Mouse (Mus musculus) lung, embryonic 16.5 days (tissue): ENCODE data around the gene Stambp. TPM values are rescaled to one million over a fixed set of nuclear protein-coding genes. Genes with fewer than 3 reads are reported as not detected.
A peak's percentile ranks its signal among the peaks of the same experiment; 100 is the strongest.

Experiments
- ATAC-seq: fragments of 200-750 bp; cut with Nextera tagmentation; 2 replicates; pipeline ENCODE4 v1.8.0; 2017; ENCODE audit warnings: low read depth, mild to moderate bottlenecking, moderate library complexity
- H3K27ac ChIP-seq: fragments of 300-500 bp; sonication (generic); 2 replicates; pipeline ENCODE4 v1.5.1; 2014; ENCODE audit warnings: mild to moderate bottlenecking, control low read depth, low read length
- H3K27me3 ChIP-seq: fragments of 300-500 bp; sonication (generic); 2 replicates; pipeline ENCODE4 v1.6.1; 2014; ENCODE audit warnings: low read depth, low read length, mixed read lengths; ENCODE audit not compliant: control insufficient read depth, insufficient read depth
- H3K36me3 ChIP-seq: fragments of 300-500 bp; sonication (generic); 2 replicates; pipeline ENCODE4 v1.6.1; 2014; ENCODE audit warnings: low read length; ENCODE audit not compliant: control insufficient read depth, insufficient read depth
- H3K4me1 ChIP-seq: fragments of 300-500 bp; sonication (generic); replicated peaks from 2 replicates; pipeline ENCODE4 v1.6.1; 2014; ENCODE audit warnings: low read length, mixed read lengths; ENCODE audit not compliant: control insufficient read depth, insufficient read depth
- H3K4me2 ChIP-seq: fragments of 300-500 bp; sonication (generic); 2 replicates; pipeline ENCODE4 v1.6.1; 2014; ENCODE audit warnings: low read depth, low read length, control low read depth
- H3K4me3 ChIP-seq: fragments of 300-500 bp; sonication (generic); 2 replicates; pipeline ENCODE4 v1.5.1; 2014; ENCODE audit warnings: mild to moderate bottlenecking, low read length, control low read depth
- H3K9ac ChIP-seq: fragments of 300-500 bp; sonication (generic); 2 replicates; pipeline ENCODE4 v1.6.1; 2014; ENCODE audit warnings: low read length, control low read depth
- H3K9me3 ChIP-seq: fragments of 300-500 bp; sonication (generic); 2 replicates; pipeline ENCODE4 v1.6.1; 2016; ENCODE audit warnings: low read length; ENCODE audit not compliant: control insufficient read depth
- WGBS: fragments of 180-500 bp; shearing (Covaris S2); extraction: QIAGEN DNeasy Blood & Tissue Kit; methylation state at CpG from one replicate; pipeline ENCODE4 v1.1.7; 2014; 5-methylcytosine and 5-hydroxymethylcytosine counted together
- polyA plus RNA-seq: library from polyadenylated mRNA; unstranded; fragments of >200 nt; fragmentation: Nextera tagmentation; extraction: Ambion mirVana; gene quantifications from 2 replicates; pipeline ENCODE4 v1.2.1, GENCODE M21; 2015

The Stambp gene
- polyA plus RNA-seq: 25.8 and 28.0 TPM in 2 replicates

DNA sequence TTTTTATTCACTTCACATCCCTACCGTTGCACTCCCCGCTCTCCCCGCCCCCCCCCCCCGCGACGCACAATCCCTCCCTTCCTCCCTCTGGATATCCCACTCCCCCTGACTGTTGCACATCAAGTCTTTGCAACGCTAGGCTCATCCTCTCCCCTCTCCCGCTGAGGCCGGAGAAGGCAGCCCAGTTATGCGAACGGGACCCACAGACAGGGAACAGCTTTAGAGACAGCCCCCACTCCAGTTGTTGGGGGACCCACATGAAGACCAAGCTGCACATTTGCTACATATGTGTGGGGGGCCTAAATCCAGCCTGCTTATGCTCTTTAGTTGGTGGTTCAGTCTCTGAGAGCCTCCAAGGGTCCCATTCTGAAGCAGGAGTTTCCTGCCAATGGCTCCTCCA is at the start of gene Stambp:
Stambp (minus strand) TSS at position 59 of the 400 bp plus-strand sequence.
- Histone ChIP-seq H3K27me3 (no peaks in the 10 kb centered on the region), H3K27ac (peak within 1 kb of the TSS; percentile 36), H3K4me2 (peak within 1 kb of the TSS; percentile 55), H3K9me3 (no peaks in the 10 kb centered on the region), H3K4me3 (peak within 1 kb of the TSS; percentile 68), H3K4me1 (peaks cover 8% of the 10 kb centered on the region), H3K9ac (peak within 1 kb of the TSS; percentile 74), H3K36me3 (no peaks in the 10 kb centered on the region)
- 0% methylated on average over 8 of the region's 11 CpGs for WGBS
- peak; percentile 75 for ATAC-seq

- Histone ChIP-seq H3K9ac (no peak overlapping the region), H3K4me1 (peaks cover 3% of the 10 kb centered on the region), H3K27ac (no peak overlapping the region), H3K27me3 (no peaks in the 10 kb centered on the region), H3K4me2 (no peak overlapping the region), H3K9me3 (no peaks in the 10 kb centered on the region), H3K4me3 (no peak overlapping the region), H3K36me3 (no peaks in the 10 kb centered on the region)
- ATAC-seq: no peak
- WGBS: 64% methylated on average over 9 of the region's 9 CpGs
Measured at GRCm38 (mm10) chr6:83619955-83620354, 47.4 kb upstream of the Stambp start.

GRCm38 (mm10) chr6:83617581-83618335 is 45.2 kb upstream of the Stambp start:
- peak; percentile 71 for ATAC-seq

DNA sequence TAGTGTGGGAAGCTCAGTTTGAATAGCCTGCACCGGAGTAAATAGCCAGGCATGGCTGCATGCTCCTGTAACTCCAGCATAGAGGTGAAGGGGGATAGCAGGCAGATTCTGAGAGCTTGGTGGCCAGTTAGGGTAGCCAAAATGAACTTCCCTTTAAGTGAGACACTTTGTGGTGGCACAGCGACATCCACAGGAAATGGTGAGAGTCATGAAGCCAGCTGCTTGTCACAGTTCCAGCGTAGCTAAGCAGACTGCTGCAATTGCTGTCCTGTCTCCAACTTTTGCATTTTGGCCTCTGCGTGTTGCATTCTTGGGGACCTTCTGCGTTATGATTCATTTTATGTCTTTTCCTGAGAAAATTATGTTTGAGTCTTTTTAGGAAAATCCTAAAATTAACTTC is 44.0 kb upstream of the Stambp start:
- Histone ChIP-seq H3K27ac (no peak overlapping the region), H3K4me2 (no peak overlapping the region)
- 43% methylated on average over 5 of the region's 5 CpGs for WGBS

More at GRCm38 (mm10) chr6:83617581-83618335, 45.2 kb upstream of the Stambp start:
- Histone ChIP-seq H3K27ac (0 out of 2 replicates have a peak overlapping the region, but pooled peaks have one; percentile 3), H3K9ac (no peak overlapping the region), H3K36me3 (no peaks in the 10 kb centered on the region), H3K4me3 (no peak overlapping the region), H3K4me1 (peaks cover 3% of the 10 kb centered on the region), H3K4me2 (peak overlapping the region; percentile 15; the same call in 1 of the 2 replicates), H3K27me3 (no peaks in the 10 kb centered on the region), H3K9me3 (no peaks in the 10 kb centered on the region)
- 40% methylated on average over 15 of the region's 15 CpGs for WGBS

GRCm38 (mm10) chr6:83614469-83614868 is 41.9 kb upstream of the Stambp start:
- H3K27me3 ChIP-seq: no peaks in the 10 kb centered on the region
- H3K36me3 ChIP-seq: no peaks in the 10 kb centered on the region
- H3K4me3 ChIP-seq: no peak overlapping the region
- no peak overlapping the region for H3K27ac ChIP-seq
- no peak overlapping the region for H3K9ac ChIP-seq
- H3K4me1 ChIP-seq: peaks cover 3% of the 10 kb centered on the region
- 77% methylated on average over 4 of the region's 4 CpGs for WGBS
- no peak for ATAC-seq
- H3K9me3 ChIP-seq: no peaks in the 10 kb centered on the region
- no peak overlapping the region for H3K4me2 ChIP-seq

More for the DNA sequence above, 44.0 kb upstream of the Stambp start:
- Histone ChIP-seq H3K4me3 (no peak overlapping the region), H3K4me1 (peaks cover 3% of the 10 kb centered on the region), H3K9ac (no peak overlapping the region), H3K27me3 (no peaks in the 10 kb centered on the region), H3K36me3 (no peaks in the 10 kb centered on the region), H3K9me3 (no peaks in the 10 kb centered on the region)
- no peak for ATAC-seq

DNA sequence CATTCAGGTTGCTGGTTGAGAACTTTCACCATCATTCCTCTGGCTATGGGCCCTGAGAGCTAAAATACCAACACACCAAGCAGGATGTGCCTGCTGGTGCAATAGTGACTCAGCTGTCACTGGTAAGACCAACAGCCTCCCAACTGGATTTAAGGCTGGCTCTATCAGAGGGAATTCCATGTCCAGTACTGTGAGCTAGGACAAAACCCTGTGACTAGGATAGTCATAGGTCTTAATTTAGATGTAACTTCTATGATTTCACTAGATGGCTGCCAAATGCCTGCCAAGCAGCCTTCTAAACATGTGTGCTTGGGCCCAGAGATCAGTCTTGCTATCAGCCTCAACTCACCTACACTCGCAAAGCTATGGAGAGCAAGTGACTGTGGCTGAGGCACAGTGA is 40.4 kb upstream of the Stambp start:
- WGBS: 100% methylated on average over 1 of the region's 1 CpGs
- no peaks in the 10 kb centered on the region for H3K36me3 ChIP-seq
- ATAC-seq: no peak
- H3K4me1 ChIP-seq: peaks cover 3% of the 10 kb centered on the region
- no peak overlapping the region for H3K4me2 ChIP-seq
- no peaks in the 10 kb centered on the region for H3K9me3 ChIP-seq
- no peak overlapping the region for H3K27ac ChIP-seq
- no peaks in the 10 kb centered on the region for H3K27me3 ChIP-seq
- H3K9ac ChIP-seq: no peak overlapping the region
- H3K4me3 ChIP-seq: no peak overlapping the region

DNA sequence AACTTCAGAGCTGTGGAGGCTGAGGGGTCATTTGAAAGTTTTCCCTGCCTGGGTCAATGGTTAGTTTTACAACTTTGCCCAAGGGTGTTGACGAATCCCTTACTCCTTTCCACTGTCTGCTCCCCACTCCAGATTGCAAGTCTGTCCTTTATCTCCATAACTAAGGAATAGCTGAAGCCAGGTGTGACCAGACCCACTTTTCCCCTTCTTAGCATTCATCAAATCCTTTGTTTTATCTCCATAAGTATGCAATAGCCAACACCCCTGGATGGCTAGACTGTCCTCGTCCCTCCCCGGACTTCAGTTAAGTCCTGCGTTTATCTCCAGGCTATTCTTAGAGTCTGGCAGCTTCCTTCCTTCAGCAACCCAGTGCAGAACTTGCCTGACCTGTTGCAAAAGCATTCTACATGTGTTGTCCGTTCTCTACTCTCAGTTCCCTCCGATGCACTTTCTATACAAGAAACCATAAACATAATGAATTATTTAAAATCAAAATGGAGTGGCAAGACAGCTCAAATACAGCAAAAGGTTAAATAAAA is 27.2 kb upstream of the Stambp start:
- no peaks in the 10 kb centered on the region; the same call in 1 of the 2 replicates for H3K4me1 ChIP-seq
- H3K9ac ChIP-seq: no peak overlapping the region
- WGBS: 60% methylated on average over 6 of the region's 6 CpGs
- no peaks in the 10 kb centered on the region for H3K9me3 ChIP-seq
- no peak for ATAC-seq
- no peaks in the 10 kb centered on the region for H3K36me3 ChIP-seq
- H3K27ac ChIP-seq: no peak overlapping the region
- no peak overlapping the region for H3K4me2 ChIP-seq
- no peak overlapping the region for H3K4me3 ChIP-seq
- no peaks in the 10 kb centered on the region for H3K27me3 ChIP-seq

DNA sequence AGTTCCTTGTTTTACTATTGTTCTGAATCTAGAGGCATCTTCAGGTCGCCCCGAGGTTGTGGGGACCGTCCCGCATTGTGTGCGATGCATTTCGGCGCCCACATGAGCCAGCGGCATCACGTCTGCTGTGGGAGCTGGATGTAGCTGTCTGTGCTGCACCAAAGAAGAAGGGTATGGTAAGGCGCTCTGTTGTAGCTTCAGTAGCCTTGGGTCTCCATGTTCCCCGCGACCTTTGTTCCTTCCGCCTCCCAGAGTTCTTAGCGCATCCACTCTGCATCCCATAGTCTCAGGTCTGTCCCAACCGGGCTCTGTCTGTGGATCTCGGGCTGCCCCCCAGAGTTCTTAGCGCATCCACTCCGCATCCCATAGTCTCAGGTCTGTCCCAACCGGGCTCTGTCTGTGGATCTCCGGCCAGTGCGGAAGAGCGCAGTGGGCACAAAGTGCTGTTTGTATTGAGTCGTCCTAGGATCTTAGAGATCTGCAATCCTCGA is 26.6 kb upstream of the Stambp start:
- Histone ChIP-seq H3K4me1 (no peaks in the 10 kb centered on the region; the same call in 1 of the 2 replicates), H3K36me3 (no peaks in the 10 kb centered on the region), H3K9ac (0 out of 2 replicates have a peak overlapping the region, but pooled peaks have one; percentile 11), H3K9me3 (no peaks in the 10 kb centered on the region), H3K27me3 (no peaks in the 10 kb centered on the region), H3K4me3 (peak overlapping the region; percentile 38), H3K27ac (no peak overlapping the region), H3K4me2 (peak overlapping the region; percentile 57)
- no peak for ATAC-seq
- WGBS: 31% methylated on average over 24 of the region's 24 CpGs

DNA sequence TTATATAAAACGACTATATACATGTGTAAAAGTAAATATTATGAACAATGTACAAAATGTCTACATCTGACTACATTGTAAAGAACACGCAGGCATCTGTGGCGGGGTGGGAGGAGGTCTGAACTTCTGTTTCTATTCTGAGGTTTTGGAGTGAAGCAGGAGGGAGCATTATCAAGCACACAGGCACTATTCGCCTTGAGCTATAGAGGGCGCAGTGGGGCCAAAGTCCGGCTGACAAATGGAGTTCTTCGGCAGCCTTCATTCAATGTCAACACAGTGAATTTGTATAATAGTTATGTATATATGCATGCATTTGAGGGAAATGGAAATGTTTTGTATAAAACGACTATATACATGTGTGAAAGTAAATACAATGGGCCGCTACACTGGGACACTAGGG is 26.1 kb upstream of the Stambp start:
- Histone ChIP-seq H3K9me3 (no peaks in the 10 kb centered on the region), H3K36me3 (no peaks in the 10 kb centered on the region), H3K4me1 (no peaks in the 10 kb centered on the region; the same call in 1 of the 2 replicates), H3K4me3 (peak overlapping the region; percentile 38), H3K4me2 (peak overlapping the region; percentile 57), H3K27me3 (no peaks in the 10 kb centered on the region), H3K27ac (no peak overlapping the region), H3K9ac (no peak overlapping the region)
- 9% methylated on average over 9 of the region's 9 CpGs for WGBS
- no peak for ATAC-seq
